Mouse (Mus musculus) ES-E14 (cell line): ENCODE results near the gene Ndufs2.

ENCODE experiments used
- ZC3H11A ChIP-seq: IDR thresholded peaks from 2 replicates; pipeline ENCODE4 v1.6.1; 2012; ENCODE audit warnings: low read depth, mild to moderate bottlenecking, inconsistent platforms, low read length, borderline replicate concordance
- ZNF384 ChIP-seq: IDR thresholded peaks from 2 replicates; pipeline ENCODE4 v1.6.1; 2012; ENCODE audit warnings: low read depth, low read length, inconsistent platforms

- TF ChIP-seq ZNF384, result no peak
- TF ChIP-seq ZC3H11A, result no peak
Observed at GRCm38 (mm10) chr1:171195887-171196397, 55.2 kb downstream of the Ndufs2 start, which contains the start of gene Pcp4l1.
